Mouse (Mus musculus): ENCODE results near the gene Chrng. TPM values are rescaled to one million over a fixed set of nuclear protein-coding genes. Genes with fewer than 3 reads are reported as not detected.
A peak's percentile ranks its signal among the peaks of the same experiment; 100 is the strongest.

Gene Chrng
- polyA plus RNA-seq, 2 experiments from 2014 or later: not detected

GRCm38 (mm10) chr1:87200811-87201210 is 3.6 kb upstream of the Chrng start:
- ATAC-seq: no peak

- no peak for ATAC-seq
These were observed 2.6 kb upstream of the Chrng start for GRCm38 (mm10) chr1:87201848-87202247.

GRCm38 (mm10) chr1:87203779-87204178 is 678 bp upstream of the Chrng start:
- ATAC-seq: no peak

- no peak for ATAC-seq
These were observed 581 bp downstream of the Chrng start for GRCm38 (mm10) chr1:87205038-87205437.

GRCm38 (mm10) chr1:87205502-87205901 is 1.0 kb downstream of the Chrng start:
- no peak for ATAC-seq

GRCm38 (mm10) chr1:87206339-87206738 is 1.9 kb downstream of the Chrng start:
- no peak for ATAC-seq

GRCm38 (mm10) chr1:87211431-87211830 is 7.0 kb downstream of the Chrng start:
- no peak for ATAC-seq

- peak; percentile 83 for ATAC-seq
These were observed 9.6 kb downstream of the Chrng start, which contains the start of gene Eif4e2 for GRCm38 (mm10) chr1:87213735-87214704. Gene Eif4e2 (plus strand): TSS chr1:87213914.

GRCm38 (mm10) chr1:87214748-87215147 is 10.3 kb downstream of the Chrng start:
- ATAC-seq: peak; percentile 28

GRCm38 (mm10) chr1:87217938-87218337 is 13.5 kb downstream of the Chrng start:
- peak; percentile 18 for ATAC-seq

- no peak for ATAC-seq
These were observed 21.3 kb downstream of the Chrng start for GRCm38 (mm10) chr1:87225739-87226138.

- ATAC-seq: no peak
These were observed 22.1 kb downstream of the Chrng start for GRCm38 (mm10) chr1:87226409-87227159.

GRCm38 (mm10) chr1:87227160-87227550 is 22.7 kb downstream of the Chrng start:
- no peak for ATAC-seq

- no peak for ATAC-seq
These were observed 26.1 kb downstream of the Chrng start for GRCm38 (mm10) chr1:87230606-87231005.

GRCm38 (mm10) chr1:87232197-87232596 is 27.7 kb downstream of the Chrng start:
- ATAC-seq: no peak

GRCm38 (mm10) chr1:87239056-87239455 is 34.6 kb downstream of the Chrng start:
- ATAC-seq: no peak

- ATAC-seq: no peak
These were observed 38.6 kb downstream of the Chrng start for GRCm38 (mm10) chr1:87243021-87243420.

GRCm38 (mm10) chr1:87245430-87245829 is 41.0 kb downstream of the Chrng start:
- ATAC-seq: no peak

GRCm38 (mm10) chr1:87245929-87246815 is 41.7 kb downstream of the Chrng start:
- peak; percentile 46 for ATAC-seq

- no peak for ATAC-seq
These were observed 47.7 kb downstream of the Chrng start for GRCm38 (mm10) chr1:87252040-87252609.

- ATAC-seq: no peak
These were observed 50.7 kb downstream of the Chrng start for GRCm38 (mm10) chr1:87255173-87255572.

- no peak for ATAC-seq
These were observed 53.2 kb downstream of the Chrng start for GRCm38 (mm10) chr1:87257691-87258090.

All from activated CD4-positive, CD25-positive, alpha-beta regulatory T cell, adult 4 months (primary cell).